In genomic region chr10:18046380-18046779, GRCm38 (mm10) we compare ENCODE assay signal across 17 mouse cellular contexts. TPM values are rescaled to one million over a fixed set of nuclear protein-coding genes. Genes with fewer than 3 reads are reported as not detected.
DNase-seq lines count a peak whose midpoint lies in the region; ATAC-seq and TF ChIP-seq lines count a peak whose summit lies in the region.
"Had no signal": no experiment of that assay in that cellular context is flagged by ENCODE, and none has a peak within 500 bp of the region (broad histone marks: within the 10 kb centered on the region; RNA-seq: fewer than 3 reads in every experiment).

No protein-coding gene starts in this region.

- ATAC-seq in heart, embryonic 11.5 days (replicated peaks; ENCODE audit: insufficient number of reproducible peaks, low FRiP score, low TSS enrichment), result no peak
- ATAC-seq in midbrain, embryonic 11.5 days (ENCODE audit: low FRiP score), result no peak
- ATAC-seq in midbrain, embryonic 16.5 days, result no peak
- ATAC-seq: forebrain, embryonic 13.5 days; forebrain, postnatal 0 days; hindbrain, postnatal 0 days; intestine, postnatal 0 days had no signal

- intact Hi-C loops in heart, postnatal 10 days (cut with DNase I), result no loop called here
- intact Hi-C loops in gastrocnemius, adult 2 months (cut with DNase I), result no loop called here

- H3K4me1 ChIP-seq in heart, embryonic 11.5 days (ENCODE audit: control insufficient read depth, insufficient read depth, low read length), result 0 out of 2 replicates have a peak, but pooled peaks cover 3% of the 10 kb centered on the region
- no peaks in the 10 kb centered on the region for H3K4me1 ChIP-seq in midbrain, embryonic 11.5 days (ENCODE audit: control insufficient read depth, insufficient read depth, low read length)
- no peaks in the 10 kb centered on the region for H3K4me1 ChIP-seq in midbrain, embryonic 16.5 days (ENCODE audit: control insufficient read depth, insufficient read depth, low read length)
- H3K4me1 ChIP-seq: forebrain, embryonic 13.5 days; hindbrain, embryonic 13.5 days had no signal

- no peak overlapping the region for H3K4me3 ChIP-seq in heart, embryonic 11.5 days (ENCODE audit: low read depth, low read length)
- H3K4me3 ChIP-seq in midbrain, embryonic 11.5 days (ENCODE audit: low read depth, low read length), result no peak overlapping the region
- H3K4me3 ChIP-seq in midbrain, embryonic 16.5 days (ENCODE audit: low read depth, low read length), result no peak overlapping the region
- no peak overlapping the region for H3K4me3 ChIP-seq in gastrocnemius, adult 2 months
- H3K4me3 ChIP-seq: forebrain, embryonic 13.5 days; heart, embryonic 10.5 days; hindbrain, embryonic 13.5 days had no signal

- no peaks in the 10 kb centered on the region for H3K36me3 ChIP-seq in heart, embryonic 11.5 days (ENCODE audit: control insufficient read depth, insufficient read depth, low read length)
- no peaks in the 10 kb centered on the region for H3K36me3 ChIP-seq in midbrain, embryonic 11.5 days (ENCODE audit: control insufficient read depth, insufficient read depth, low read length)
- no peaks in the 10 kb centered on the region for H3K36me3 ChIP-seq in midbrain, embryonic 16.5 days (ENCODE audit: control insufficient read depth, insufficient read depth, low read length)
- H3K36me3 ChIP-seq: heart, embryonic 10.5 days; hindbrain, embryonic 13.5 days had no signal

- no peaks in the 10 kb centered on the region for H3K9me3 ChIP-seq in heart, embryonic 11.5 days (replicated peaks; ENCODE audit: control insufficient read depth, low read length)
- H3K9me3 ChIP-seq in midbrain, embryonic 11.5 days (ENCODE audit: control insufficient read depth, low read length), result no peaks in the 10 kb centered on the region
- no peaks in the 10 kb centered on the region for H3K9me3 ChIP-seq in midbrain, embryonic 16.5 days (replicated peaks; ENCODE audit: control insufficient read depth, low read length, poor library complexity, severe bottlenecking)
- H3K9me3 ChIP-seq: forebrain, embryonic 13.5 days; heart, embryonic 10.5 days; hindbrain, embryonic 13.5 days had no signal

- TF ChIP-seq CTCF in gastrocnemius, adult 2 months (IDR thresholded peaks at IDR 0.05), result no peak

- no peaks in the 10 kb centered on the region for H3K27me3 ChIP-seq in heart, embryonic 11.5 days (ENCODE audit: control insufficient read depth, insufficient read depth, low read length)
- H3K27me3 ChIP-seq in midbrain, embryonic 11.5 days (ENCODE audit: control insufficient read depth, insufficient read depth, low read length), result no peaks in the 10 kb centered on the region
- no peaks in the 10 kb centered on the region for H3K27me3 ChIP-seq in midbrain, embryonic 16.5 days (ENCODE audit: control insufficient read depth, insufficient read depth, low read depth, low read length)
- H3K27me3 ChIP-seq: forebrain, embryonic 13.5 days; hindbrain, embryonic 13.5 days had no signal

- peak; percentile 24 for DNase-seq in adrenal gland, postnatal 14 days
- DNase-seq in adrenal gland, postnatal 36 days, result no peak
- peak; percentile 37 to 44 for DNase-seq in heart, postnatal 10 days
- peak; percentile 12 for DNase-seq in midbrain, embryonic 11.5 days (ENCODE audit: low spot score, missing footprints)
- DNase-seq in gastrocnemius, adult 2 months, result no peak
- DNase-seq: cerebellum, adult 11 months; cerebellum, adult 8-10 months; cerebellum, postnatal 14 days; forebrain, postnatal 0 days; gastrocnemius, postnatal 36 days had no signal

- no peak overlapping the region for H3K4me2 ChIP-seq in heart, embryonic 11.5 days
- H3K4me2 ChIP-seq in midbrain, embryonic 11.5 days, result no peak overlapping the region
- H3K4me2 ChIP-seq in midbrain, embryonic 16.5 days (ENCODE audit: low read length), result no peak overlapping the region
- H3K4me2 ChIP-seq: forebrain, embryonic 13.5 days; hindbrain, embryonic 13.5 days had no signal

- H3K9ac ChIP-seq in heart, embryonic 11.5 days (ENCODE audit: low read depth, low read length), result no peak overlapping the region
- H3K9ac ChIP-seq in midbrain, embryonic 11.5 days (ENCODE audit: low read length), result no peak overlapping the region
- no peak overlapping the region for H3K9ac ChIP-seq in midbrain, embryonic 16.5 days (ENCODE audit: low read depth, low read length)
- H3K9ac ChIP-seq: forebrain, embryonic 13.5 days; forebrain, postnatal 0 days; hindbrain, embryonic 13.5 days had no signal

- H3K27ac ChIP-seq in heart, embryonic 11.5 days (ENCODE audit: low read depth, low read length), result no peak overlapping the region
- H3K27ac ChIP-seq in midbrain, embryonic 11.5 days (ENCODE audit: low read depth, low read length), result no peak overlapping the region
- H3K27ac ChIP-seq in midbrain, embryonic 16.5 days (ENCODE audit: low read length), result no peak overlapping the region
- H3K27ac ChIP-seq in gastrocnemius, adult 2 months, result no peak overlapping the region
- H3K27ac ChIP-seq: forebrain, embryonic 13.5 days; heart, embryonic 10.5 days; hindbrain, embryonic 13.5 days; hindbrain, postnatal 0 days had no signal

RNA-seq across cellular contexts. Expression of gene Reps1, which starts 9.3 kb away (rescaled TPM):
- 31.1 and 35.7 TPM in 2 replicates for total RNA-seq in adrenal gland, postnatal 14 days (2021)
- total RNA-seq in adrenal gland, postnatal 36 days (2021), result 10 to 100 TPM; 32.1 to 37.1 TPM
- 10 to 100 TPM; 40.2 to 41.6 TPM for total RNA-seq in heart, postnatal 10 days (2021)
- 20.3 and 20.8 TPM in 2 replicates for polyA plus RNA-seq in heart, embryonic 11.5 days (2014; fragmentation: Nextera tagmentation; extraction: Ambion mirVana)
- 27.1 TPM in 2 replicates for polyA plus RNA-seq in midbrain, embryonic 11.5 days (2014; fragmentation: Nextera tagmentation; extraction: Ambion mirVana)
- polyA plus RNA-seq in midbrain, embryonic 16.5 days (2015; fragmentation: Nextera tagmentation; extraction: Ambion mirVana), result 12.7 and 16.1 TPM in 2 replicates
- 10 to 100 TPM; 22.8 to 25.3 TPM for total RNA-seq in gastrocnemius, adult 2 months (2021)

RNA-seq across cellular contexts. Expression of gene Abracl, which starts 23.3 kb away (rescaled TPM):
- 30.6 and 37.8 TPM in 2 replicates for total RNA-seq in adrenal gland, postnatal 14 days (2021)
- total RNA-seq in adrenal gland, postnatal 36 days (2021), result 10 to 100 TPM; 16.5 to 32.1 TPM
- 10 to 100 TPM; 87.8 to 96.2 TPM for total RNA-seq in heart, postnatal 10 days (2021)
- 210 and 221 TPM in 2 replicates for polyA plus RNA-seq in heart, embryonic 11.5 days (2014; fragmentation: Nextera tagmentation; extraction: Ambion mirVana)
- 178 and 189 TPM in 2 replicates for polyA plus RNA-seq in midbrain, embryonic 11.5 days (2014; fragmentation: Nextera tagmentation; extraction: Ambion mirVana)
- polyA plus RNA-seq in midbrain, embryonic 16.5 days (2015; fragmentation: Nextera tagmentation; extraction: Ambion mirVana), result 45.7 and 55.6 TPM in 2 replicates
- total RNA-seq in gastrocnemius, adult 2 months (2021), result 1 to 10 TPM; 2.1 to 3.2 TPM

Comparison
In these comparisons a context has a peak if more than half of its experiments do, and no peak if none do; other contexts are left out.
1. DNase-seq: peak in adrenal gland, postnatal 14 days (single experiment), heart, postnatal 10 days (2 of 2) and midbrain, embryonic 11.5 days (single experiment); none in adrenal gland, postnatal 36 days (0 of 2) and gastrocnemius, adult 2 months (single experiment).